Mouse (Mus musculus): ENCODE measurements around the gene Maml3. TPM values are rescaled to one million over a fixed set of nuclear protein-coding genes. Genes with fewer than 3 reads are reported as not detected.

The Maml3 gene
- polyA plus RNA-seq, 1 experiment from 2014 or later, result 2.6 TPM

DNA sequence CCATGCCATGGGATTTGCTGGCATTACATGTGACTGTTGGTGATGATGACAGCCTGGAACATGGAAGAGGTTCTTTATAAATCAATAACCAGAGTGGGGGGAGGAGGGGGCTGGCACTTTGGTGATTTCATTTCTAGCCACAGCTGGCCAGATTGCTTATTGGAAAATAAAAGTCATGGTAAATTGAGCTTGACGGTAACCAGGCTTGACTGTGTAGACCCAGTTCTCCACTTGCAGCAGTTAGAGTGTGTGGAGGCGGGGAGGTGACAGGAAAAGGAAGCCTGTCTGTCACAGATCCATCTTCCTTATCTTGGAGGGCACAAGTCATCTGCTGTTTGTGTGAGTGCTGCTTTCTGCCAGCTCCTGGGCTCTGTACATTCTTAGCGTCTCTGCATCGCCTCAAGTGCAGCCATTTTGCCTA lies 360.5 kb downstream of the Maml3 start:
- 13% methylated on average over 4 of the region's 4 CpGs for WGBS (ENCODE audit: insufficient replicate concordance)
- H3K27ac ChIP-seq (ENCODE audit: low read depth, low read length), result peak overlapping the region; percentile 64
- no peak overlapping the region for H3K9ac ChIP-seq (ENCODE audit: low read depth, low read length)
- peak; percentile 78 for ATAC-seq (replicated peaks; ENCODE audit: insufficient number of reproducible peaks, low FRiP score, low TSS enrichment)
- no peak overlapping the region for H3K4me3 ChIP-seq (ENCODE audit: low read depth, low read length)
- H3K27me3 ChIP-seq (ENCODE audit: control insufficient read depth, insufficient read depth, low read length), result no peaks in the 10 kb centered on the region
- no peaks in the 10 kb centered on the region for H3K36me3 ChIP-seq (ENCODE audit: control insufficient read depth, insufficient read depth, low read length)
- H3K4me1 ChIP-seq (ENCODE audit: control insufficient read depth, insufficient read depth, low read length), result peaks cover 38% of the 10 kb centered on the region
- peak overlapping the region; percentile 22; the same call in 1 of the 2 replicates for H3K4me2 ChIP-seq
- H3K9me3 ChIP-seq (replicated peaks; ENCODE audit: control insufficient read depth, low read length), result no peaks in the 10 kb centered on the region

DNA sequence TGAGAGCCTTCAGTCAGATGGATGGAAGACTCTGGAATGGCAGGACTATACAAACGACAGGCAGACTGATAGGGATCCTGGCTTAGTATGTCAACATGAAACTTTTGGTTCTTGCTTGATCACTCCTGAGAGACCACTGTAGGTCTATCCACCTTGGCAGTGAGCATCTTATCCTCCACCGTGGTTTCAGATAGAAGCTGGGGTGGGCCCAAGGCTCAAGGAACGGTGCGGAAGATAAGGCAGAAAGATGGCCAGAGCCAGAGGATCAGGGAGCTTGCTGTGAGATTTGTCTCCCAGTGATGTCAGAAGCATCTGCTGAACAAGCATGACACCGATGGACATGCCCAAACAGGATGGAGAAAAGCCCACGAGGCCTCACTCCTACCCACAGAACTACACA lies 362.5 kb downstream of the Maml3 start:
- no peaks in the 10 kb centered on the region for H3K27me3 ChIP-seq (ENCODE audit: control insufficient read depth, insufficient read depth, low read length)
- peaks cover 39% of the 10 kb centered on the region for H3K4me1 ChIP-seq (ENCODE audit: control insufficient read depth, insufficient read depth, low read length)
- no peak overlapping the region for H3K27ac ChIP-seq (ENCODE audit: low read depth, low read length)
- H3K9ac ChIP-seq (ENCODE audit: low read depth, low read length), result no peak overlapping the region
- 67% methylated on average over 6 of the region's 6 CpGs for WGBS (ENCODE audit: insufficient replicate concordance)
- H3K4me2 ChIP-seq, result no peak overlapping the region
- ATAC-seq (replicated peaks; ENCODE audit: insufficient number of reproducible peaks, low FRiP score, low TSS enrichment), result no peak
- H3K36me3 ChIP-seq (ENCODE audit: control insufficient read depth, insufficient read depth, low read length), result no peaks in the 10 kb centered on the region
- no peaks in the 10 kb centered on the region for H3K9me3 ChIP-seq (replicated peaks; ENCODE audit: control insufficient read depth, low read length)
- no peak overlapping the region for H3K4me3 ChIP-seq (ENCODE audit: low read depth, low read length)

DNA sequence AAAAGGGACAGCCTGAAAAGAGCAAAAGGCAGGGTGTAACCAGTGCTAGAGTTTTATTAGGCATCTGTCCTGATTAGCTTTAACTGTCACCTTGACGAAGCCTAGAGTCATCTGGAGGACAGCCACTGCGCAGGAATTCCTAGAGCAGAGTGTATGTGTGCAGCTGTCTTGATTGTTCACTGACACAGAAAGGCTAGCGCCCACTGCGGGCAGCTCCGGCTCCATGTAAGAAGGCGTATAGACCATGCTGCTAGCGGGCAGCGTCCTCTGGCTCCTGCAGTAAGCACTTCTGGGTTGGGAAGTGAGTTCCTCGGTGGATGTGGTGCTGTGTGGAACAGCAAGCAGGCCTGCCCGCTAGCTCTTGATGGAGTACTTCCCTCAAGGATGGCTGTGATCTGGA lies 363.1 kb downstream of the Maml3 start:
- peak overlapping the region; percentile 22; the same call in 1 of the 2 replicates for H3K9ac ChIP-seq (ENCODE audit: low read depth, low read length)

DNA sequence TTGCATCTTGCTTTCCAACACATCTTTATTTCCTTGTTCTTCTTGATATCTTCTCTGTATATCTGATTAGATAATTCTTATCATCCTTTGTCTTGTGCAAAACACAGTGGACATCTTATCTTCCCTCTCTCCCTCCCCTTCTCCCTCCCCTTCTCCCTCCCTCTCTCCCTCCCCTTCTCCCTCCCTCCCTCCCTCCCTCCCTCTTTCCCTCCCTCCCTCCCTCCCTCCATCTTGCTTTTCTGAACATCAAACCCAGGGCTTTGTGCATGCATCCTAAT lies 365.1 kb downstream of the Maml3 start:
- no peak overlapping the region for H3K4me3 ChIP-seq (ENCODE audit: low read depth, low read length)
- H3K27me3 ChIP-seq (ENCODE audit: control insufficient read depth, insufficient read depth, low read length), result no peaks in the 10 kb centered on the region
- H3K9me3 ChIP-seq (replicated peaks; ENCODE audit: control insufficient read depth, low read length), result no peaks in the 10 kb centered on the region
- no peak overlapping the region for H3K27ac ChIP-seq (ENCODE audit: low read depth, low read length)
- no peak overlapping the region for H3K9ac ChIP-seq (ENCODE audit: low read depth, low read length)
- H3K4me1 ChIP-seq (ENCODE audit: control insufficient read depth, insufficient read depth, low read length), result peaks cover 44% of the 10 kb centered on the region
- H3K4me2 ChIP-seq, result no peak overlapping the region
- ATAC-seq (replicated peaks; ENCODE audit: insufficient number of reproducible peaks, low FRiP score, low TSS enrichment), result no peak
- no peaks in the 10 kb centered on the region for H3K36me3 ChIP-seq (ENCODE audit: control insufficient read depth, insufficient read depth, low read length)

More for the DNA sequence above, 363.1 kb downstream of the Maml3 start:
- WGBS (ENCODE audit: insufficient replicate concordance), result 64% methylated on average over 10 of the region's 10 CpGs
- Histone ChIP-seq H3K27me3 (ENCODE audit: control insufficient read depth, insufficient read depth, low read length) (no peaks in the 10 kb centered on the region), H3K27ac (ENCODE audit: low read depth, low read length) (0 out of 2 replicates have a peak overlapping the region, but pooled peaks have one; percentile 12), H3K36me3 (ENCODE audit: control insufficient read depth, insufficient read depth, low read length) (no peaks in the 10 kb centered on the region), H3K4me1 (ENCODE audit: control insufficient read depth, insufficient read depth, low read length) (peaks cover 42% of the 10 kb centered on the region), H3K9me3 (replicated peaks; ENCODE audit: control insufficient read depth, low read length) (no peaks in the 10 kb centered on the region), H3K4me2 (no peak overlapping the region; the same call in 1 of the 2 replicates), H3K4me3 (ENCODE audit: low read depth, low read length) (no peak overlapping the region)
- peak; percentile 50; the same call in 1 of the 2 replicates for ATAC-seq (replicated peaks; ENCODE audit: insufficient number of reproducible peaks, low FRiP score, low TSS enrichment)

DNA sequence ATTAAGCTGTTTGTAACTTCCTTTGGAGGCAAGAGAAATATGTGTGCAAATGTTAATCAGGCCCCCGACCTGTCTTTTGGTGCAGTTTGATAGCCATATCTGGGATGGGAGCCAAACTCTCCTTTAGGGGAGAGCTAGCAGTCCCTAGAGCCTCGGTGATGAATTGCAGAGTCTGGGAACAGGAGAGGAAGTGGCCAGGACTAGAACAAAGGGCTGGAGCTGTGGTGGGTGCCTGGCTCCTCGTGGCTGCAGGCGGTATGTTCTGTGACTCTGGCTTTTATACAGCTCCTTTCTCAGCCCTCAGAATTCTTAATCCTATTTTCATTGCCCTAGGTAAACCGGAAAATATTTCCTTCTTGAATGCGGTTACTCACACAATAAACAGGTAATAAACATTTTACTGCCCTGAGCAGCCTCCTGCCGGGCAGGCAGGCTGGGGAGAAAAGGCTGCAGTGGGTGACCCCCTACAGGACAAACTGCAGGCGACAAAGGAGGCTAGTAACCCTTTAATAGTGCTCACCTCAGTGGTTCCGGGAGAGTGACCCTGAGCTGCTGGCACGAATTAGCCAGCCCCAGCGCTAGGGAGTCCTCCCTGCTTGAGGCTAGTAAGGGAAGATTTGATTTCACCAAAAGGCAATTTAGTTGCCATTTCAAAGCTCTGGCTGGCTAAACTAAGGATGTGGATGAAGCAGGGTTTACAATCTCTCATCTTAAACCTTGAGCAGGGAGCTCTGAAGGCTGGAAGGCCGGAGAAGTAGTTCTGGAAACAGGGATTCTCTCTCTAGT lies 365.6 kb downstream of the Maml3 start:
- peak; percentile 65; the same call in 1 of the 2 replicates for ATAC-seq (replicated peaks; ENCODE audit: insufficient number of reproducible peaks, low FRiP score, low TSS enrichment)
- Histone ChIP-seq H3K27ac (ENCODE audit: low read depth, low read length) (peak overlapping the region; percentile 18; the same call in 1 of the 2 replicates), H3K4me1 (ENCODE audit: control insufficient read depth, insufficient read depth, low read length) (peaks cover 38% of the 10 kb centered on the region), H3K36me3 (ENCODE audit: control insufficient read depth, insufficient read depth, low read length) (no peaks in the 10 kb centered on the region), H3K9me3 (replicated peaks; ENCODE audit: control insufficient read depth, low read length) (no peaks in the 10 kb centered on the region), H3K4me3 (ENCODE audit: low read depth, low read length) (no peak overlapping the region), H3K27me3 (ENCODE audit: control insufficient read depth, insufficient read depth, low read length) (no peaks in the 10 kb centered on the region), H3K9ac (ENCODE audit: low read depth, low read length) (peak overlapping the region; percentile 68), H3K4me2 (0 out of 2 replicates have a peak overlapping the region, but pooled peaks have one; percentile 5)
- WGBS (ENCODE audit: insufficient replicate concordance), result 9% methylated on average over 12 of the region's 12 CpGs

DNA sequence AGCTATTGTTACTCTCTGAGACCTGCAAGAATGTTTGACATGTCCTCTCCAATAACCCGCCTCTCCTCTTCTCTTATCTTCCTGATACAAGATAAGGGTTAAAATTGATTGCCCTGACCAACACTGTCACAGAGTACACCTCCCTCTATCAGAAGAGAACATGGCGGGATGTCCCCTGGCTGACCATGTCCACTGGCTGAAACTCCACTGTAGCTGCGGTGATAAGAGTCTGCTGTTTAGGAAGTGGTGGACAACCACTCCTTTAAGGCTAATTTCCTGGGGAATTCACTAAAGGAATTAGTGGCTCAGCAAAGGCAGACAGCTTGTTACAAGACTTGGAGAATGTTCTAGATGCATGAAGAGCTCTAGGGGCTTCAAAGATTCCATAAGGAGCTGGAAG lies 371.2 kb downstream of the Maml3 start:
- Histone ChIP-seq H3K36me3 (ENCODE audit: control insufficient read depth, insufficient read depth, low read length) (no peaks in the 10 kb centered on the region), H3K27me3 (ENCODE audit: control insufficient read depth, insufficient read depth, low read length) (no peaks in the 10 kb centered on the region), H3K4me2 (no peak overlapping the region), H3K4me3 (ENCODE audit: low read depth, low read length) (no peak overlapping the region), H3K4me1 (ENCODE audit: control insufficient read depth, insufficient read depth, low read length) (peaks cover 33% of the 10 kb centered on the region), H3K9me3 (replicated peaks; ENCODE audit: control insufficient read depth, low read length) (no peaks in the 10 kb centered on the region), H3K9ac (ENCODE audit: low read depth, low read length) (no peak overlapping the region), H3K27ac (ENCODE audit: low read depth, low read length) (no peak overlapping the region)
- no peak for ATAC-seq (replicated peaks; ENCODE audit: insufficient number of reproducible peaks, low FRiP score, low TSS enrichment)
- WGBS (ENCODE audit: insufficient replicate concordance), result 24% methylated on average over 3 of the region's 3 CpGs

DNA sequence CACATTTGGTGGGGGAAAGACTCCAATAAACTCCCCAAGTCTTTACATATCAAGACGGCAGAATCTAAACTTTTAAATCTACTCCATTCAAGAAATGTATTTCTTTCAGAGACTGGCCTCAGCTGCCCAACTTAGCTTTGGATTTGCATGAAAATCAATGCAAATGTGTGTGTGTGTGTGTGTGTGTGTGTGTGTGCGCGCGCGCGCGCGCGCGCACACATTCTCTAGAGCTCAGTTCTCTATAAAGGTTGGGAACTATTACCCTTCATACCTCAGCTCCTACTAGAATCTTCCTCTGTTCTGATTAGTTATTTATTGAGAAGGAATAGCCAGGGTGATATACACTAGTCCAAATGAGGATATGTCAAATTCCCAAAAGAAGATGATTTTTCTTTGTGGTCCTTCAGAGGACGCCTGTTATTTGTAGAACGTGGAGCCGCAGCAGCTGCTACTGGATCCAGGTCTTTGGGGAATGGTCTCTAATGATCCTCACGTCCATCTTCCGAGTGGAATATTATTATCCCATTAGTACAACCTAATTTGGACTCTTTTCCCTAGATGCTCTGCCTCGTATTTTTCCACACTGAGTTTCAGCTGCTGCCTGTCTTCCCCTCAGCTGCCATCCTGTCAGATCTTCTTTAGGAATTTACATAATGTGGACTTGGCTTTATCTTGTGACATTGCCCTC lies 372.8 kb downstream of the Maml3 start:
- ATAC-seq (replicated peaks; ENCODE audit: insufficient number of reproducible peaks, low FRiP score, low TSS enrichment), result no peak
- WGBS (ENCODE audit: insufficient replicate concordance), result 88% methylated on average over 16 of the region's 16 CpGs
- no peak overlapping the region for H3K4me2 ChIP-seq
- no peaks in the 10 kb centered on the region for H3K27me3 ChIP-seq (ENCODE audit: control insufficient read depth, insufficient read depth, low read length)
- H3K9ac ChIP-seq (ENCODE audit: low read depth, low read length), result no peak overlapping the region
- H3K36me3 ChIP-seq (ENCODE audit: control insufficient read depth, insufficient read depth, low read length), result no peaks in the 10 kb centered on the region
- H3K27ac ChIP-seq (ENCODE audit: low read depth, low read length), result no peak overlapping the region
- no peak overlapping the region for H3K4me3 ChIP-seq (ENCODE audit: low read depth, low read length)
- no peaks in the 10 kb centered on the region for H3K9me3 ChIP-seq (replicated peaks; ENCODE audit: control insufficient read depth, low read length)
- peaks cover 41% of the 10 kb centered on the region for H3K4me1 ChIP-seq (ENCODE audit: control insufficient read depth, insufficient read depth, low read length)

DNA sequence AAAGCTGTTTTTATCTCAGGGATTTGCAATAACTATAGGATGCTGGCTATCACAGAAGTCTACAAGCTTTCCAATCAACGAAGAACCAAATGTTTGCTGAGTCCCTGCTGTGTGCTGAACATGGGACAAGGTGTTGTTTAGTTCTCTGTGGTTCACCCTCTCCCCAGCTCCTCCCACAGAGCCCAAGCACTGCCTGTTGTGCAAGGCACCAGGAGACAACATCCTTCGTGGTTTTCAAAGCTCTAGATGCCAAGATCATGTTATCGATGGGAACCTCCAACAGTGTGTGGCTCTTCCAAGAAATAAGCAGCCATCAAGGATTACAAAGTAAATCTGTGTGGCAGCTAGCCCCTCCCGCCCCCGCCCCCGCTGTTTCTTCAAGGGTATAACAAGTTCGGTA lies 374.2 kb downstream of the Maml3 start:
- no peak overlapping the region for H3K4me3 ChIP-seq (ENCODE audit: low read depth, low read length)
- H3K27me3 ChIP-seq (ENCODE audit: control insufficient read depth, insufficient read depth, low read length), result no peaks in the 10 kb centered on the region
- H3K9me3 ChIP-seq (replicated peaks; ENCODE audit: control insufficient read depth, low read length), result no peaks in the 10 kb centered on the region
- WGBS (ENCODE audit: insufficient replicate concordance), result 87% methylated on average over 7 of the region's 7 CpGs
- H3K36me3 ChIP-seq (ENCODE audit: control insufficient read depth, insufficient read depth, low read length), result no peaks in the 10 kb centered on the region
- H3K9ac ChIP-seq (ENCODE audit: low read depth, low read length), result no peak overlapping the region
- ATAC-seq (replicated peaks; ENCODE audit: insufficient number of reproducible peaks, low FRiP score, low TSS enrichment), result no peak
- no peak overlapping the region for H3K4me2 ChIP-seq
- peaks cover 47% of the 10 kb centered on the region for H3K4me1 ChIP-seq (ENCODE audit: control insufficient read depth, insufficient read depth, low read length)
- H3K27ac ChIP-seq (ENCODE audit: low read depth, low read length), result no peak overlapping the region
